Mouse (Mus musculus): ENCODE data around the gene Tfap2d. TPM values are rescaled to one million over a fixed set of nuclear protein-coding genes. Genes with fewer than 3 reads are reported as not detected.

Tfap2d gene
- total RNA-seq, 4 experiments from 2014 or later, result not detected

DNA sequence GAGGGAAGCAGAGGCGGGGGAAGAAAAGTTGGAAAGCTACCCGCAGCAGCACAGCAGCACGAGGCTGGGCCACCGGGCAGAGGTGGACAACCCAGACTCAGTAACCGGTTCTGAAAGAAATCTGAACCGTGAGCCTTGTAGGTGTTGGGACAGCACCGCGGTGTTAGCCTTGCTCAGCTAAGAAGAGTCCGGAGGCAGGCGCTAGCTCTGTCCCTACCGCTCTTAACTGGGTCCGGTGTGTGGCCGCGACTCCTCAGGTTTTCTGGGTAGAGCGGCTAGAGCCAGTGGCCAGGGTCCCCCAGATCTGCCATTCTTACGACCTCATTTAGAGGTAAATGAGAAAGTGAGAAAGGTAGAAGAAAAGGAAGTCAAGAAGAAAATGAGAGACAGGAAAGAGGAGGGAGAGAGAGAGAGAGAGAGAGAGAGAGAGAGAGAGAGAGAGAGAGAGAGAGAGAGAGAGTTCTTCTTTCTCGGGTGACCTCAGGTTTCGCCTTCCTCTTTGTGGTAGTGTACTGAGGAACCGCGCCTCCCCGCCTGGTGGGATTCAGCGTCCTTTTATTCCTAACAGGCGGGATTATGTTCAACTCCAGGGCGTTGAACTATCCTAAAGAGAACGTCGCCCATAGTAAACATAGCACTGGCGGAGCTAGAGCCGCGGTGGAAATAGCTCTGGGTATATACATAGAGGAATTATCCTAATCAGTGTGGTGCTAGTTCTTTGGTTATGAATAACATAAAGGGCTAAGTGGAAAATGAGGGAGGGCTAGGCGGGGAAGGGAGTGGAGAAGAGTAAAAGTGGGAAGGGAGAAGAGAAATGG is 107.6 kb downstream of the Tfap2d start:
- no peak for DNase-seq (ENCODE audit: low spot score)

DNA sequence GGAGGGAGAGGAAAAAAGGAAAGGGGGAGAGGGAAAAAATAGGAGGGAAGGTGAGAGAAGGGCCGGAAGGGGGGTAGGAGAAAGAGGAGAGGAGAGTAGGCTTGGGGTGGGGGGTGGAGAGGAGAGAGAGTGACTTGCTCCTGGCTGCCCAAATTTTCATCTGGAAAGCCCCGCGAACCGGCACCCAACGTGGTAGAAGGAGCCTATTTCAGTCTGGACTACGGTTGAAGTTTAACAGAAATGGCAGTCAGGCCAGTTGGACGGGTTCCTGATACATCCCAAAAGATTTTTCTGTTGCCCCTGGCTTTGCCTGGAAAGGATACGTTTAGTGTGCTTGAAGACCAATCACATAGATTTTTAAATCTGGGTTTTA is 108.2 kb downstream of the Tfap2d start:
- no peak for DNase-seq (ENCODE audit: low spot score)

DNA sequence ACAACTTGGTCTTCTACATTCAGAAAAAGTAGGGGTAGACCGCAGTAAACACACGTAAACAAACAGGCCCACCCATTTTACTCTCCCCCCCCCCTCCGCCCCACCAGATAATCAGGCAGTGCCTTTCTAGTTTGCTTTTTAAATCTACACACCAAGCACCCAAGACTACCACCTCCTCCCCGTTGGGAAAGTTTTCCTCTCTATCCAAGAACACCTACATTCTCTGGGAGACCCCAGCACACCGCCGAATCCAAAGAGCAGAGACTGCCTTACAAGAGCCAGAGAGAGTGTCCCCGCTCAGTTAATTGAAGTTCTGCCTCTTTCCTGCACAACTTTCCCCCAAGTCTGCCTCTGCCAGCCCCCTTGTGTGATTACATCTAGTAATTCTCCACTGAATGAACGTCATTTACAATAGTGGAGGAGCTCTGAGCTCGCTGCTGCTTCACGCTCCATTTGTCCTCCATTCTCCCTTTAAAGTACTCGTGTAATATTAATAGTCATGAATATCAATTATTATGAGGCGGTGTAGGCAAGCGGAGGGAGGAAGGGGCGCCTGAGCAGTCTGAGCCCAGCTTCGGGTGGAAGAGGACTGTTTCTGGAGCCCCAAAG is 108.8 kb downstream of the Tfap2d start:
- no peak for DNase-seq (ENCODE audit: low spot score)

DNA sequence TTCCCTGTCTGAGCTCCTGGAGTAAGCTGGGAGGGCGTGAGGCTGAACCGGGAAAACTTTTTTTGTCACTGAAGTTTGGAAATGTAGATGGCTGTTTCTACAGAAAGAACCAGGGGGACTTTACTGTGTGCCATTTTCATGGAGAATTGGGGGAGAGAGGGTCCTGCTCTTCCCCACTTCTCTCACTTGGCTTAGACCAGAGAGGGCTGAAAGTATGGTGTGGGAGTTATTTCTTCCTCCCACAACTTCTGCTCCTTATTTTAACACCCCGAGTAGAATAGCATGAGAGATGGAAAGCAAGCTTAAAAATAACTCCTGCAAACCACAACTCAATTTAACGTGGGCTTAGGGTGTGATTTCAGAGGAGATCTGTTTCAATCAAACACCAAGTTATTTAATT is 109.9 kb downstream of the Tfap2d start:
- DNase-seq (ENCODE audit: low spot score), result no peak

DNA sequence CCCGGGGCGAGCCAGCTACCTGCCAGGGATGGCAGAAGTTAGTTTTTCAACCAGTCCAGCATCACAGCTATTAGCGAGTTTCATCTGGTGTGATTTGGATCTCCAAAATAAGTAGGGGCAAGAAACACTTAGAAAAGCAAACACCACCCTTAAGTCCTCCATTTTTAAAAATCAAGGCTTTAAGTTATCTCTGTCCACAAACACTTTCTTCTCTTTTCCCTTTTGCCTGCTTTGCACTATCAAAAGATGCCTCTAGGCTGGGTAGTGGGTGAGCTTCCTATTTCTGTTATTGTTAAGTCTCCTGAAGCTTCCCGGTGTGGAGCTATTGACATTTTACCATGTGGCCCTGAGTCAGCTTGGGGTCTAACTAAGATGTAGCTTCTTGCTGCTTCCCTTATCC is 110.3 kb downstream of the Tfap2d start:
- DNase-seq (ENCODE audit: low spot score), result no peak

DNA sequence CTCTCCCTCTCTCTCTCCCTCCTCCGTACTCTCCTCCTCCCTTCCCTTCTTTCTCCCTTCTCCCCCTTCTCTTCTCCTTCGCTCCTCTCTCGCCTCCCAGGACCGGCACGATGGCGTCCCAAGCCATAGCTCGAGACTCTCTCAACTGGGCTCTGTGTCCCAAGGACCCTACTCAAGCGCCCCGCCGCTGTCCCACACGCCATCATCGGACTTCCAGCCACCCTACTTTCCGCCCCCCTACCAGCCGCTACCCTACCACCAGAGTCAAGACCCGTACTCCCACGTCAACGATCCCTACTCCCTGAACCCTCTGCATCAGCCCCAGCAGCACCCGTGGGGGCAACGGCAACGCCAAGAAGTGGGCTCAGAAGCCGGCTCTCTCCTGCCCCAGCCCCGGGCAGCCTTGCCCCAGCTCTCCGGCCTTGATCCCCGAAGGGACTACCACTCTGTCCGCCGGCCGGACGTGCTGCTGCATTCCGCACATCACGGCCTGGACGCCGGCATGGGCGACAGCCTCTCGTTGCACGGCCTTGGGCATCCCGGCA is 111.1 kb downstream of the Tfap2d start:
- no peak for DNase-seq (ENCODE audit: low spot score)

Other genes with a start within 250 kb of the Tfap2d start
- gene Tfap2b, start 105.9 kb downstream of the Tfap2d start, total RNA-seq (2022), result under 1 TPM in 1 of 4 experiments, not detected in 3; 0.03 TPM

Data from heart, adult 8-10 months (tissue).